Mouse (Mus musculus) hindbrain, embryonic 13.5 days (tissue): ENCODE data around the gene Taar2. TPM values are rescaled to one million over a fixed set of nuclear protein-coding genes. Genes with fewer than 3 reads are reported as not detected.

Source experiments
- ATAC-seq: fragments of 200-750 bp; cut with Nextera tagmentation; 2 replicates; pipeline ENCODE4 v1.8.0; 2017; ENCODE audit warnings: moderate TSS enrichment; ENCODE audit not compliant: low FRiP score
- H3K27ac ChIP-seq: fragments of 300-500 bp; sonication (generic); 2 replicates; pipeline ENCODE4 v1.5.1; 2015; ENCODE audit warnings: inconsistent platforms, mild to moderate bottlenecking, moderate library complexity
- H3K27me3 ChIP-seq: fragments of 300-500 bp; sonication (generic); 2 replicates; pipeline ENCODE4 v1.6.1; 2015; ENCODE audit warnings: mild to moderate bottlenecking, inconsistent platforms
- H3K36me3 ChIP-seq: fragments of 300-500 bp; sonication (generic); 2 replicates; pipeline ENCODE4 v1.6.1; 2015; ENCODE audit warnings: mild to moderate bottlenecking, inconsistent platforms
- H3K4me1 ChIP-seq: fragments of 300-500 bp; sonication (generic); replicated peaks from 2 replicates; pipeline ENCODE4 v1.6.1; 2015; ENCODE audit warnings: inconsistent platforms
- H3K4me2 ChIP-seq: fragments of 300-500 bp; sonication (generic); 2 replicates; pipeline ENCODE4 v1.6.1; 2015; ENCODE audit warnings: inconsistent platforms, mild to moderate bottlenecking, moderate library complexity
- H3K4me3 ChIP-seq: fragments of 300-500 bp; sonication (generic); 2 replicates; pipeline ENCODE4 v1.5.1; 2015; ENCODE audit warnings: mild to moderate bottlenecking, inconsistent platforms
- H3K9ac ChIP-seq: fragments of 300-500 bp; sonication (generic); 2 replicates; pipeline ENCODE4 v1.6.1; 2015; ENCODE audit warnings: mild to moderate bottlenecking, inconsistent platforms
- H3K9me3 ChIP-seq: fragments of 300-500 bp; sonication (generic); 2 replicates; pipeline ENCODE4 v1.6.1; 2016; ENCODE audit warnings: inconsistent platforms
- WGBS: fragments of 180-500 bp; shearing (Covaris S2); methylation state at CpG from one replicate; pipeline ENCODE4 v1.1.7; 2015; 5-methylcytosine and 5-hydroxymethylcytosine counted together
- polyA plus RNA-seq: library from polyadenylated mRNA; unstranded; fragments of >200 nt; fragmentation: Nextera tagmentation; extraction: Ambion mirVana; gene quantifications from 2 replicates; pipeline ENCODE4 v1.2.1, GENCODE M21; 2015

The Taar2 gene
- not detected in 2 replicates for polyA plus RNA-seq

- ATAC-seq = no peak
- no peaks in the 10 kb centered on the region for H3K9me3 ChIP-seq
- H3K27ac ChIP-seq = no peak within 1 kb of the TSS
- WGBS = 40% methylated on average over 6 of the region's 6 CpGs
- H3K4me1 ChIP-seq = no peaks in the 10 kb centered on the region
- no peak within 1 kb of the TSS for H3K4me3 ChIP-seq
- H3K36me3 ChIP-seq = no peaks in the 10 kb centered on the region
- no peaks in the 10 kb centered on the region for H3K27me3 ChIP-seq
- peak within 1 kb of the TSS; percentile 15; the same call in 1 of the 2 replicates for H3K4me2 ChIP-seq
- no peak within 1 kb of the TSS for H3K9ac ChIP-seq
Observed at GRCm38 (mm10) chr10:23938312-23938711, at the start of gene Taar2. Taar2 (plus strand) TSS chr10:23938572.

GRCm38 (mm10) chr10:23892987-23893386, 45.4 kb upstream of the Taar2 start:
- H3K4me1 ChIP-seq = 0 out of 2 replicates have a peak, but pooled peaks cover 3% of the 10 kb centered on the region
- no peak overlapping the region for H3K27ac ChIP-seq
- no peaks in the 10 kb centered on the region for H3K27me3 ChIP-seq
- H3K4me3 ChIP-seq = no peak overlapping the region
- 89% methylated on average over 1 of the region's 1 CpGs for WGBS
- H3K9ac ChIP-seq = no peak overlapping the region
- H3K4me2 ChIP-seq = no peak overlapping the region
- no peaks in the 10 kb centered on the region for H3K9me3 ChIP-seq
- ATAC-seq = no peak
- H3K36me3 ChIP-seq = no peaks in the 10 kb centered on the region

- Histone ChIP-seq H3K9me3 (no peaks in the 10 kb centered on the region), H3K27me3 (no peaks in the 10 kb centered on the region), H3K36me3 (no peaks in the 10 kb centered on the region), H3K4me1 (0 out of 2 replicates have a peak, but pooled peaks cover 3% of the 10 kb centered on the region), H3K4me3 (no peak within 1 kb of the TSS), H3K27ac (no peak within 1 kb of the TSS), H3K4me2 (peak within 1 kb of the TSS; percentile 40), H3K9ac (no peak within 1 kb of the TSS)
- no peak for ATAC-seq
- WGBS = 41% methylated on average over 21 of the region's 21 CpGs
Observed at GRCm38 (mm10) chr10:23894601-23895349, 43.6 kb upstream of the Taar2 start, which contains the start of gene Vnn1. Vnn1 (plus strand) TSS chr10:23894688.

DNA sequence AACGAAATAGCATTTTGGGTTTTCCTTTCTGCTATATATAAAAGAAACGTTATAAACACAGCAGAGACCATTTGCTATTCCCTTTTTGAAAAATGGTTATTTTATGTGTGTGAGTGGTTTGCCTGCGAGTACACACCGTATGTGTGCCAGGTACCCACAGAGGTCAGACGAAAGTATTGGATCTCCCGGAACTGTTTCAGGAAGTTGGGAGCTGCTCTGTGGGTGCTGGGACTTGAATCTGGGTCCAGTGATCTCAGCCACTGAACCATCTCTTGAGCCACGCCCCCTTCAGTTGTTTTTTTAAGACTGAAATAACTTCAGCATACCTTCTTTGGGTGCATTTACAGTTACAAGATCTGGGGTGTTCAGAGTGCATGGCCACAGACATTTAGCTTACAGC, 43.0 kb upstream of the Taar2 start:
- Histone ChIP-seq H3K9ac (no peak overlapping the region), H3K36me3 (no peaks in the 10 kb centered on the region), H3K4me3 (no peak overlapping the region), H3K4me2 (no peak overlapping the region), H3K9me3 (no peaks in the 10 kb centered on the region), H3K27me3 (no peaks in the 10 kb centered on the region), H3K27ac (no peak overlapping the region), H3K4me1 (0 out of 2 replicates have a peak, but pooled peaks cover 3% of the 10 kb centered on the region)
- ATAC-seq = no peak
- 78% methylated on average over 7 of the region's 7 CpGs for WGBS

- no peaks in the 10 kb centered on the region for H3K9me3 ChIP-seq
- H3K9ac ChIP-seq = no peak overlapping the region
- H3K4me3 ChIP-seq = no peak overlapping the region
- no peaks in the 10 kb centered on the region for H3K36me3 ChIP-seq
- ATAC-seq = no peak
- H3K27me3 ChIP-seq = no peaks in the 10 kb centered on the region
- 46% methylated on average over 3 of the region's 3 CpGs for WGBS
- H3K4me2 ChIP-seq = no peak overlapping the region
- H3K27ac ChIP-seq = no peak overlapping the region
- H3K4me1 ChIP-seq = no peaks in the 10 kb centered on the region
Observed at GRCm38 (mm10) chr10:23901119-23901518, 37.3 kb upstream of the Taar2 start.

- Histone ChIP-seq H3K27ac (no peak overlapping the region), H3K36me3 (no peaks in the 10 kb centered on the region), H3K4me2 (no peak overlapping the region), H3K4me1 (no peaks in the 10 kb centered on the region), H3K9ac (no peak overlapping the region), H3K27me3 (no peaks in the 10 kb centered on the region), H3K9me3 (no peaks in the 10 kb centered on the region), H3K4me3 (no peak overlapping the region)
- ATAC-seq = no peak
- WGBS = 100% methylated on average over 1 of the region's 1 CpGs
Observed at GRCm38 (mm10) chr10:23905661-23906060, 32.7 kb upstream of the Taar2 start.

GRCm38 (mm10) chr10:23920056-23920455, 18.3 kb upstream of the Taar2 start, which contains the start of gene Taar1:
Taar1 (plus strand) TSS chr10:23920356.
- H3K4me2 ChIP-seq = no peak within 1 kb of the TSS
- no peak within 1 kb of the TSS for H3K9ac ChIP-seq
- ATAC-seq = no peak
- no peak within 1 kb of the TSS for H3K27ac ChIP-seq
- no peaks in the 10 kb centered on the region for H3K36me3 ChIP-seq
- no peaks in the 10 kb centered on the region for H3K4me1 ChIP-seq
- no peaks in the 10 kb centered on the region for H3K9me3 ChIP-seq
- no peaks in the 10 kb centered on the region for H3K27me3 ChIP-seq
- H3K4me3 ChIP-seq = no peak within 1 kb of the TSS
- WGBS = 90% methylated on average over 4 of the region's 4 CpGs

- no peaks in the 10 kb centered on the region for H3K27me3 ChIP-seq
- no peaks in the 10 kb centered on the region for H3K36me3 ChIP-seq
- no peak overlapping the region for H3K4me3 ChIP-seq
- H3K9ac ChIP-seq = no peak overlapping the region
- H3K27ac ChIP-seq = no peak overlapping the region
- WGBS = 86% methylated on average over 3 of the region's 3 CpGs
- no peak for ATAC-seq
- H3K4me2 ChIP-seq = no peak overlapping the region
- H3K9me3 ChIP-seq = no peaks in the 10 kb centered on the region
- H3K4me1 ChIP-seq = no peaks in the 10 kb centered on the region
Observed at GRCm38 (mm10) chr10:23922468-23922867, 15.9 kb upstream of the Taar2 start.

DNA sequence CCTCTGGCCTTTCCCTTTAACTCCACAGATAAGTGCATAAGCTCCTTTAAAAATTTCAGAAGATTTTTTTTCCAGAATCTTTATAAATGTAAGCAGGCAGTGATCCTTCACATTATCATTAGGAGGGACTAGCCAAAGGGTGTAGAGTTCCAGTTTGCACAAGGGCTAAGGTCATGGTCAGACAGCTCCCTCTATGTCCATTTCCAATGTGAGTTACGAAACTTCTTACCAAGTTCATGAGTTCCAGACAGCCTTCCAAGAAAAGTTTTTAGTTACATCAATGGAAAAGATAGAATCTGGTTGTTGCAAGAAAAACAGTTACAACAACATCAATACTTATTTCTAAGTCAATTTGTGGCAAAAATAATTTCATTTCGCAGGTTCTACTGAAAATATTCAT, 14.4 kb upstream of the Taar2 start:
- Histone ChIP-seq H3K9ac (no peak overlapping the region), H3K9me3 (no peaks in the 10 kb centered on the region), H3K27ac (no peak overlapping the region), H3K36me3 (no peaks in the 10 kb centered on the region), H3K4me1 (no peaks in the 10 kb centered on the region), H3K4me3 (no peak overlapping the region), H3K4me2 (no peak overlapping the region), H3K27me3 (no peaks in the 10 kb centered on the region)
- no peak for ATAC-seq
- WGBS = 91% methylated on average over 2 of the region's 2 CpGs

DNA sequence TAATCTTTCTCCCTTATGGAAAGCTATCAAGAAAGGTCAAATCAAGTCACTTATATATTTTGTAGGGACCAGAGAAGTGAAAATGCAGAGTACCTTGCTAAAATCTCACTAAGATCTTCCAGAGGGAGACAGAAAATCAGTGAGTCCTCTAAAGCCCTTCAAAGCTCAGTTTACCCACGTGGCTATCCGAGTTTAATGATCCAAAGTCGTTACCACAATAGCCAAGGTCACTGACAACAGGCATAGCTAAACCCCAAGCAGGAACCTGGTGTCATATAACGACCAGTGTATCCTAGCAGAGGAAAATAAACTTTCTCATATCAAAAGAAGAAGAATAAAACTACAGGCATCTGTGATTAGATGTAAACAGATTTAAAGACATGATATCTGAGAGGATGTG, 759 bp upstream of the Taar2 start:
- Histone ChIP-seq H3K4me1 (no peaks in the 10 kb centered on the region), H3K4me2 (no peak overlapping the region), H3K36me3 (no peaks in the 10 kb centered on the region), H3K27me3 (no peaks in the 10 kb centered on the region), H3K4me3 (no peak overlapping the region), H3K9ac (no peak overlapping the region), H3K9me3 (no peaks in the 10 kb centered on the region), H3K27ac (no peak overlapping the region)
- WGBS = 46% methylated on average over 4 of the region's 4 CpGs
- no peak for ATAC-seq

GRCm38 (mm10) chr10:23942465-23942864, 4.1 kb downstream of the Taar2 start:
- no peaks in the 10 kb centered on the region for H3K36me3 ChIP-seq
- no peak overlapping the region for H3K4me3 ChIP-seq
- H3K27ac ChIP-seq = no peak overlapping the region
- no peaks in the 10 kb centered on the region for H3K9me3 ChIP-seq
- no peaks in the 10 kb centered on the region for H3K4me1 ChIP-seq
- H3K27me3 ChIP-seq = no peaks in the 10 kb centered on the region
- no peak overlapping the region for H3K4me2 ChIP-seq
- H3K9ac ChIP-seq = no peak overlapping the region
- no peak for ATAC-seq
- WGBS = 83% methylated on average over 5 of the region's 5 CpGs

- no peak overlapping the region for H3K27ac ChIP-seq
- no peak overlapping the region for H3K9ac ChIP-seq
- 77% methylated on average over 7 of the region's 7 CpGs for WGBS
- H3K36me3 ChIP-seq = no peaks in the 10 kb centered on the region
- no peak overlapping the region for H3K4me2 ChIP-seq
- no peak overlapping the region for H3K4me3 ChIP-seq
- no peak for ATAC-seq
- no peaks in the 10 kb centered on the region for H3K4me1 ChIP-seq
- no peaks in the 10 kb centered on the region for H3K27me3 ChIP-seq
- H3K9me3 ChIP-seq = no peaks in the 10 kb centered on the region
Observed at GRCm38 (mm10) chr10:23948026-23948425, 9.7 kb downstream of the Taar2 start.

GRCm38 (mm10) chr10:23949508-23950005, 11.2 kb downstream of the Taar2 start, which contains the start of gene Taar3:
Taar3 (plus strand) TSS chr10:23949558.
- no peak within 1 kb of the TSS for H3K4me2 ChIP-seq
- H3K4me3 ChIP-seq = no peak within 1 kb of the TSS
- H3K27me3 ChIP-seq = no peaks in the 10 kb centered on the region
- no peak within 1 kb of the TSS for H3K9ac ChIP-seq
- no peaks in the 10 kb centered on the region for H3K4me1 ChIP-seq
- no peaks in the 10 kb centered on the region for H3K36me3 ChIP-seq
- no peak for ATAC-seq
- H3K9me3 ChIP-seq = no peaks in the 10 kb centered on the region
- 90% methylated on average over 16 of the region's 16 CpGs for WGBS
- H3K27ac ChIP-seq = no peak within 1 kb of the TSS
